18 mouse cellular contexts compared by ENCODE assay signal in the genomic region with DNA sequence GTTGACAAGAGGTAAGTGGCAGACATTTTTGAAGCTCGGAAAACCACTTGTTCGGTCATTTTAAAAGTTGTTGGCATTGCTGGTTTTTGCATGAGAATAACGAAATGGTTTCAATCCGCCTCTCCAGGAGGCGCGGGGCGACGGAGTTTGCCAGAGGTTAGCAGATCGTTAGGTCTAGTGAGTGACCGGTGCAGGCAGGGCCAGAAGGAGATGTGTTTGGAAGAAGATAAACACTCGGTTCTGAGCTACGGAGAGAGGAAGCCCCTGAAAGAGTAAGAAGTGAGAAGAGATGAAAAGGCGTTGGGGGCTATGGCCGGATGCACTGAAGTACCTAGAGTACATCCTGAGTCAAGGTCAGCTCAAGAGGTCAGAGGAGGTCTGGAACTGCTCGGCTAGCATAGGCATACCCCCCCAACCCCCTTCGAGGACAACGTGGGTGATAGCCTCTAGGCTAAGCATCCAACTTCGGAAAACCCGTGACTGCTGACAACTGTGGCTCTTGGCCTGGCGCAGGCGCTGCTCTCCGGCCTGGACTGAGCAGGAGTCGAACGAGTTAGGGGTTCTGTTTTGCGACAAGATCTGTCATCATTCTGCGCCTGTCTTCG. TPM values are rescaled to one million over a fixed set of nuclear protein-coding genes. Genes with fewer than 3 reads are reported as not detected.
DNase-seq lines count a peak whose midpoint lies in the region; ATAC-seq lines count a peak whose summit lies in the region.
"Had no signal": no experiment of that assay in that cellular context is flagged by ENCODE, and none has a peak within 500 bp of the region (broad histone marks: within the 10 kb centered on the region; RNA-seq: fewer than 3 reads in every experiment).

No protein-coding gene starts in this region.

- DNase-seq in CD4-positive, CD25-positive, alpha-beta regulatory T cell, adult 2 months (ENCODE audit: low read depth, low spot score): peak; percentile 4
- peak; percentile 65 for DNase-seq in intestine, embryonic 14.5 days (ENCODE audit: low spot score)
- peak; percentile 21 for DNase-seq in R1 (ENCODE audit: low read depth, low spot score)
- DNase-seq in urinary bladder, postnatal 14 days (ENCODE audit: low spot score): no peak
- no peak for DNase-seq in spleen, adult 18-20 months
- DNase-seq: adrenal gland, adult 2 months; gastrocnemius, adult 2 months; heart, adult 2 months; kidney, postnatal 25 days; liver, embryonic 13.5 days; right cerebral cortex, postnatal 14 days; thymus, postnatal 25 days had no signal

- H3K27me3 ChIP-seq in intestine, embryonic 14.5 days (replicated peaks; ENCODE audit: control insufficient read depth, insufficient read depth, low read length): peaks cover 58% of the 10 kb centered on the region
- peaks cover 50% of the 10 kb centered on the region for H3K27me3 ChIP-seq in intestine, embryonic 16.5 days (replicated peaks; ENCODE audit: control insufficient read depth, insufficient read depth, low read length)
- H3K27me3 ChIP-seq in limb, embryonic 12.5 days: peaks cover 81% of the 10 kb centered on the region

- no peak overlapping the region for H3K4me3 ChIP-seq in intestine, embryonic 14.5 days (ENCODE audit: low read depth, low read length)
- H3K4me3 ChIP-seq in intestine, embryonic 16.5 days (ENCODE audit: low read length): no peak overlapping the region
- peak overlapping the region; percentile 21 for H3K4me3 ChIP-seq in limb, embryonic 12.5 days (replicated peaks)
- H3K4me3 ChIP-seq: heart, adult 2 months had no signal

- H3K9me3 ChIP-seq in intestine, embryonic 14.5 days (ENCODE audit: control insufficient read depth, low read length): no peaks in the 10 kb centered on the region
- no peaks in the 10 kb centered on the region for H3K9me3 ChIP-seq in intestine, embryonic 16.5 days (ENCODE audit: control insufficient read depth, low read length)
- H3K9me3 ChIP-seq in limb, embryonic 12.5 days: no peaks in the 10 kb centered on the region
- H3K9me3 ChIP-seq: forebrain, embryonic 15.5 days; liver, embryonic 13.5 days had no signal

- no peaks in the 10 kb centered on the region for H3K36me3 ChIP-seq in intestine, embryonic 14.5 days (ENCODE audit: control insufficient read depth, insufficient read depth, low read length)
- H3K36me3 ChIP-seq in intestine, embryonic 16.5 days (ENCODE audit: control insufficient read depth, insufficient read depth, low read length): no peaks in the 10 kb centered on the region
- no peaks in the 10 kb centered on the region for H3K36me3 ChIP-seq in limb, embryonic 12.5 days
- H3K36me3 ChIP-seq: forebrain, embryonic 15.5 days; liver, embryonic 13.5 days had no signal

- H3K9ac ChIP-seq in intestine, embryonic 14.5 days (ENCODE audit: low read length): no peak overlapping the region
- H3K9ac ChIP-seq in intestine, embryonic 16.5 days (ENCODE audit: low read depth, low read length): no peak overlapping the region
- no peak overlapping the region for H3K9ac ChIP-seq in limb, embryonic 12.5 days (replicated peaks)
- H3K9ac ChIP-seq: forebrain, embryonic 15.5 days; liver, embryonic 13.5 days had no signal

- 0 out of 2 replicates have a peak overlapping the region, but pooled peaks have one; percentile 1 for H3K4me2 ChIP-seq in intestine, embryonic 14.5 days (ENCODE audit: low read length)
- H3K4me2 ChIP-seq in intestine, embryonic 16.5 days (ENCODE audit: low read depth, low read length): no peak overlapping the region
- H3K4me2 ChIP-seq in limb, embryonic 12.5 days: peak overlapping the region; percentile 43

- ATAC-seq in CD4-positive, CD25-positive, alpha-beta regulatory T cell, adult 4 months: no peak
- no peak for ATAC-seq in intestine, embryonic 14.5 days (replicated peaks; ENCODE audit: low FRiP score, low TSS enrichment, low read depth)
- no peak for ATAC-seq in intestine, embryonic 16.5 days
- no peak for ATAC-seq in limb, embryonic 12.5 days (ENCODE audit: insufficient number of reproducible peaks, insufficient read depth, low FRiP score, low TSS enrichment, low read depth)
- ATAC-seq: intestine, postnatal 0 days had no signal

- 0 out of 2 replicates have a peak, but pooled peaks cover 9% of the 10 kb centered on the region for H3K4me1 ChIP-seq in intestine, embryonic 14.5 days (replicated peaks; ENCODE audit: control insufficient read depth, insufficient read depth, low read length)
- H3K4me1 ChIP-seq in intestine, embryonic 16.5 days (ENCODE audit: control insufficient read depth, insufficient read depth, low read length): peaks cover 8% of the 10 kb centered on the region; the same call in 1 of the 2 replicates
- H3K4me1 ChIP-seq in limb, embryonic 12.5 days (replicated peaks): peaks cover 32% of the 10 kb centered on the region

- no peak overlapping the region for H3K27ac ChIP-seq in intestine, embryonic 14.5 days (ENCODE audit: low read depth)
- H3K27ac ChIP-seq in intestine, embryonic 16.5 days (ENCODE audit: low read length): no peak overlapping the region
- H3K27ac ChIP-seq in limb, embryonic 12.5 days: no peak overlapping the region
- H3K27ac ChIP-seq: forebrain, embryonic 15.5 days; gastrocnemius, adult 2 months; heart, adult 2 months; liver, embryonic 13.5 days had no signal

- WGBS in intestine, embryonic 14.5 days: 18% methylated on average over 27 of the region's 27 CpGs
- 20% methylated on average over 27 of the region's 27 CpGs for WGBS in intestine, embryonic 16.5 days
- WGBS in limb, embryonic 12.5 days: 2% methylated on average over 27 of the region's 27 CpGs

RNA-seq across cellular contexts. Expression of a gene that starts 2.2 kb away (rescaled TPM):
- polyA plus RNA-seq in CD4-positive, CD25-positive, alpha-beta regulatory T cell, adult 4 months (2017; shearing (Covaris generic)): not detected
- 2.8 and 3.2 TPM in 2 replicates for polyA plus RNA-seq in intestine, embryonic 14.5 days (2014; fragmentation: Nextera tagmentation; extraction: Ambion mirVana)
- polyA plus RNA-seq in intestine, embryonic 16.5 days (2015; fragmentation: Nextera tagmentation; extraction: Ambion mirVana): 1.5 and 1.9 TPM in 2 replicates
- polyA plus RNA-seq in limb, embryonic 12.5 days (2016; fragmentation: Nextera tagmentation; extraction: Ambion mirVana): 3.9 and 8.7 TPM in 2 replicates
- polyA plus RNA-seq: adrenal gland, adult 2 months; forebrain, embryonic 15.5 days; liver, embryonic 13.5 days; lung, embryonic 16.5 days had no signal

RNA-seq across cellular contexts. Expression of a gene that starts 58.6 kb away (rescaled TPM):
- polyA plus RNA-seq in CD4-positive, CD25-positive, alpha-beta regulatory T cell, adult 4 months (2017; shearing (Covaris generic)): 10 to 100 TPM; 14.3 to 20.5 TPM
- polyA plus RNA-seq in intestine, embryonic 14.5 days (2014; fragmentation: Nextera tagmentation; extraction: Ambion mirVana): 65.9 and 66.5 TPM in 2 replicates
- 41.9 and 49.6 TPM in 2 replicates for polyA plus RNA-seq in intestine, embryonic 16.5 days (2015; fragmentation: Nextera tagmentation; extraction: Ambion mirVana)
- polyA plus RNA-seq in limb, embryonic 12.5 days (2016; fragmentation: Nextera tagmentation; extraction: Ambion mirVana): 82.1 and 89.5 TPM in 2 replicates

Comparison
In these comparisons a context has a peak if more than half of its experiments do, and no peak if none do; other contexts are left out.
1. DNase-seq: peak in CD4-positive, CD25-positive, alpha-beta regulatory T cell, adult 2 months (single experiment), intestine, embryonic 14.5 days (single experiment) and R1 (single experiment); none in urinary bladder, postnatal 14 days (single experiment) and spleen, adult 18-20 months (0 of 2).